ENCODE assay signal across 20 mouse cellular contexts in genomic region chrX:57130633-57131032, GRCm38 (mm10). TPM values are rescaled to one million over a fixed set of nuclear protein-coding genes. Genes with fewer than 3 reads are reported as not detected.
DNase-seq lines count a peak whose midpoint lies in the region; ATAC-seq and TF ChIP-seq lines count a peak whose summit lies in the region.
"Had no signal": no experiment of that assay in that cellular context is flagged by ENCODE, and none has a peak within 500 bp of the region (broad histone marks: within the 10 kb centered on the region; RNA-seq: fewer than 3 reads in every experiment).

No protein-coding gene starts in this region.

- H3K4me3 ChIP-seq in intestine, postnatal 0 days (ENCODE audit: low read depth, low read length) = no peak overlapping the region
- no peak overlapping the region for H3K4me3 ChIP-seq in intestine, embryonic 15.5 days (replicated peaks)
- H3K4me3 ChIP-seq in lung, postnatal 0 days (ENCODE audit: low read depth, low read length) = no peak overlapping the region
- H3K4me3 ChIP-seq in MEL (ENCODE audit: control insufficient read depth in 1 of 2, insufficient read depth in 1 of 2, low read depth in 2 of 2, low read length in 2 of 2) = no peak overlapping the region
- H3K4me3 ChIP-seq: embryonic facial prominence, embryonic 15.5 days; heart, embryonic 12.5 days; hindbrain, embryonic 10.5 days; midbrain, embryonic 12.5 days had no signal

- H3K36me3 ChIP-seq in intestine, postnatal 0 days (ENCODE audit: control insufficient read depth, insufficient read depth) = no peaks in the 10 kb centered on the region
- no peaks in the 10 kb centered on the region for H3K36me3 ChIP-seq in intestine, embryonic 15.5 days
- H3K36me3 ChIP-seq in lung, postnatal 0 days (ENCODE audit: insufficient read depth, low read length) = no peaks in the 10 kb centered on the region
- H3K36me3 ChIP-seq in MEL (ENCODE audit: control insufficient read depth in 1 of 2, insufficient read depth in 2 of 2, low read length in 2 of 2) = no peaks in the 10 kb centered on the region
- no peaks in the 10 kb centered on the region for H3K36me3 ChIP-seq in splenic B cell, adult 2 months (ENCODE audit: control insufficient read depth, insufficient read depth, low read length, poor library complexity, severe bottlenecking)
- H3K36me3 ChIP-seq: embryonic facial prominence, embryonic 15.5 days; heart, embryonic 12.5 days; hindbrain, embryonic 10.5 days; midbrain, embryonic 12.5 days had no signal

- H3K9ac ChIP-seq in intestine, postnatal 0 days (ENCODE audit: low read depth, low read length) = no peak overlapping the region
- no peak overlapping the region for H3K9ac ChIP-seq in intestine, embryonic 15.5 days
- no peak overlapping the region for H3K9ac ChIP-seq in lung, postnatal 0 days (replicated peaks; ENCODE audit: low read depth)
- no peak overlapping the region for H3K9ac ChIP-seq in MEL (ENCODE audit: control insufficient read depth, low read depth, low read length, poor library complexity, severe bottlenecking)
- H3K9ac ChIP-seq: embryonic facial prominence, embryonic 15.5 days; heart, embryonic 12.5 days; midbrain, embryonic 12.5 days had no signal

- DNase-seq in lung, postnatal 0 days (ENCODE audit: low spot score) = no peak
- no peak for DNase-seq in lung, postnatal 14 days
- DNase-seq in MEL (ENCODE audit: low read depth, low spot score) = no peak
- peak; percentile 0 for DNase-seq in splenic B cell, adult 2 months (ENCODE audit: low read depth, low spot score)
- DNase-seq in urinary bladder, postnatal 25 days (ENCODE audit: low spot score) = no peak
- DNase-seq: cerebellum, adult 11-12 months; liver; lung, postnatal 36 days; right cerebral cortex, postnatal 4 days had no signal

- ATAC-seq in intestine, postnatal 0 days = no peak
- no peak for ATAC-seq in intestine, embryonic 15.5 days
- ATAC-seq in lung, postnatal 0 days = no peak
- ATAC-seq: forebrain, embryonic 16.5 days had no signal

- no peaks in the 10 kb centered on the region for H3K9me3 ChIP-seq in intestine, postnatal 0 days (ENCODE audit: control insufficient read depth)
- no peaks in the 10 kb centered on the region for H3K9me3 ChIP-seq in intestine, embryonic 15.5 days
- H3K9me3 ChIP-seq in lung, postnatal 0 days (ENCODE audit: low read length) = no peaks in the 10 kb centered on the region
- H3K9me3 ChIP-seq in MEL (replicated peaks; ENCODE audit: insufficient read depth, low read length) = no peaks in the 10 kb centered on the region
- H3K9me3 ChIP-seq: embryonic facial prominence, embryonic 15.5 days; heart, embryonic 12.5 days; hindbrain, embryonic 10.5 days; midbrain, embryonic 12.5 days had no signal

- peak; percentile 12 for TF ChIP-seq RAD21 in MEL (IDR thresholded peaks at IDR 0.05; ENCODE audit: low read depth, low read length)

- H3K4me2 ChIP-seq in intestine, postnatal 0 days (replicated peaks; ENCODE audit: low read depth) = no peak overlapping the region
- H3K4me2 ChIP-seq in intestine, embryonic 15.5 days (replicated peaks) = no peak overlapping the region
- no peak overlapping the region for H3K4me2 ChIP-seq in lung, postnatal 0 days (replicated peaks; ENCODE audit: low read depth, low read length)
- H3K4me2 ChIP-seq: embryonic facial prominence, embryonic 15.5 days; heart, embryonic 12.5 days; midbrain, embryonic 12.5 days had no signal

- TF ChIP-seq POLR2A in MEL (IDR thresholded peaks at IDR 0.05; ENCODE audit: control insufficient read depth in 1 of 2, insufficient read depth in 1 of 2, low read depth in 1 of 2, low read length in 2 of 2, poor library complexity in 1 of 2) = no peak

- 27% methylated on average over 1 of the region's 1 CpGs for WGBS in intestine, postnatal 0 days
- 30% methylated on average over 1 of the region's 1 CpGs for WGBS in intestine, embryonic 15.5 days
- WGBS in lung, postnatal 0 days = 16% methylated on average over 1 of the region's 1 CpGs

- no peaks in the 10 kb centered on the region for H3K27me3 ChIP-seq in intestine, postnatal 0 days (replicated peaks; ENCODE audit: control insufficient read depth, insufficient read depth, low read length)
- H3K27me3 ChIP-seq in intestine, embryonic 15.5 days (replicated peaks) = no peaks in the 10 kb centered on the region
- no peaks in the 10 kb centered on the region for H3K27me3 ChIP-seq in lung, postnatal 0 days (replicated peaks; ENCODE audit: insufficient read depth, low read length)
- H3K27me3 ChIP-seq in MEL (ENCODE audit: control insufficient read depth in 1 of 2, insufficient read depth in 2 of 2, low read length in 2 of 2) = no peaks in the 10 kb centered on the region
- no peaks in the 10 kb centered on the region for H3K27me3 ChIP-seq in splenic B cell, adult 2 months (ENCODE audit: control insufficient read depth, insufficient read depth, low read length, poor library complexity, severe bottlenecking)
- H3K27me3 ChIP-seq: embryonic facial prominence, embryonic 15.5 days; heart, embryonic 12.5 days; midbrain, embryonic 12.5 days had no signal

- 0 out of 2 replicates have a peak, but pooled peaks have one; percentile 26 for TF ChIP-seq CTCF in intestine, postnatal 0 days (IDR thresholded peaks at IDR 0.05; ENCODE audit: low read depth)
- peak; percentile 40 for TF ChIP-seq CTCF in lung, postnatal 0 days (IDR thresholded peaks at IDR 0.05)
- TF ChIP-seq CTCF in MEL (IDR thresholded peaks at IDR 0.05 in 2 of 3, conservative IDR thresholded peaks at IDR 0.05 in 1 of 3; ENCODE audit: control insufficient read depth in 1 of 3, insufficient read depth in 1 of 3, low read depth in 2 of 3, low read length in 3 of 3, poor library complexity in 1 of 3, severe bottlenecking in 1 of 3) = no peak

- no peaks in the 10 kb centered on the region for H3K79me2 ChIP-seq in MEL (ENCODE audit: control insufficient read depth, insufficient read depth, low read length, poor library complexity)

- no peaks in the 10 kb centered on the region for H3K4me1 ChIP-seq in intestine, postnatal 0 days (replicated peaks; ENCODE audit: control insufficient read depth, insufficient read depth, low read length)
- no peaks in the 10 kb centered on the region for H3K4me1 ChIP-seq in intestine, embryonic 15.5 days (replicated peaks)
- no peaks in the 10 kb centered on the region for H3K4me1 ChIP-seq in lung, postnatal 0 days (ENCODE audit: insufficient read depth, low read depth, low read length)
- H3K4me1 ChIP-seq in MEL (ENCODE audit: control insufficient read depth in 1 of 2, insufficient read depth in 2 of 2, low read length in 2 of 2) = no peaks in the 10 kb centered on the region
- H3K4me1 ChIP-seq: embryonic facial prominence, embryonic 15.5 days; heart, embryonic 12.5 days; hindbrain, embryonic 10.5 days; midbrain, embryonic 12.5 days had no signal

- no peak overlapping the region for H3K27ac ChIP-seq in intestine, postnatal 0 days (ENCODE audit: low read depth, low read length)
- H3K27ac ChIP-seq in intestine, embryonic 15.5 days = no peak overlapping the region
- no peak overlapping the region for H3K27ac ChIP-seq in lung, postnatal 0 days (ENCODE audit: low read length)
- no peak overlapping the region for H3K27ac ChIP-seq in MEL (ENCODE audit: control insufficient read depth, low read depth, low read length)
- H3K27ac ChIP-seq: embryonic facial prominence, embryonic 15.5 days; hindbrain, embryonic 10.5 days; midbrain, embryonic 12.5 days had no signal

- no peak for TF ChIP-seq EP300 in lung, postnatal 0 days (IDR thresholded peaks at IDR 0.05)
- no peak for TF ChIP-seq EP300 in MEL (IDR thresholded peaks at IDR 0.05; ENCODE audit: low read depth in 1 of 2, low read length in 2 of 2)

TF ChIP-seq in MEL, 35 proteins besides CTCF, POLR2A, EP300 and RAD21:
- TF ChIP-seq NRF1 (IDR thresholded peaks at IDR 0.05; ENCODE audit: insufficient read depth, low read depth, low read length, poor library complexity, severe bottlenecking) (no peak), MAFK (IDR thresholded peaks at IDR 0.05; ENCODE audit: borderline replicate concordance, low read depth, low read length) (no peak), CHD1 (IDR thresholded peaks at IDR 0.05; ENCODE audit: low read depth, low read length) (no peak), ZKSCAN1 (IDR thresholded peaks at IDR 0.05; ENCODE audit: low read depth, low read length) (no peak), HCFC1 (IDR thresholded peaks at IDR 0.05; ENCODE audit: low read depth, low read length) (no peak), NELFE (IDR thresholded peaks at IDR 0.05; ENCODE audit: low read depth, low read length) (no peak), MEF2A (IDR thresholded peaks at IDR 0.05; ENCODE audit: extremely low read depth, insufficient replicate concordance, low read depth, low read length, poor library complexity, severe bottlenecking) (no peak), ZC3H11A (IDR thresholded peaks at IDR 0.05; ENCODE audit: low read depth, low read length) (no peak), E2F4 (IDR thresholded peaks at IDR 0.05; ENCODE audit: borderline replicate concordance, low read depth, low read length) (no peak), MYC (IDR thresholded peaks at IDR 0.05; ENCODE audit: low read depth, low read length) (no peak), POLR2AphosphoS2 (IDR thresholded peaks at IDR 0.05; ENCODE audit: low read length) (no peak), MYB (IDR thresholded peaks at IDR 0.05; ENCODE audit: low read depth, low read length) (no peak), SIN3A (IDR thresholded peaks at IDR 0.05; ENCODE audit: low read length) (no peak), KAT2A (conservative IDR thresholded peaks at IDR 0.05; ENCODE audit: low read depth, low read length) (no peak), MAZ (IDR thresholded peaks at IDR 0.05; ENCODE audit: low read depth, low read length) (no peak), MAX (IDR thresholded peaks at IDR 0.05; ENCODE audit: low read length) (no peak), USF2 (IDR thresholded peaks at IDR 0.05; ENCODE audit: borderline replicate concordance in 1 of 2, insufficient read depth in 1 of 2, low read depth in 1 of 2, low read length in 2 of 2) (no peak), MXI1 (IDR thresholded peaks at IDR 0.05; ENCODE audit: low read depth, low read length) (no peak), CHD2 (IDR thresholded peaks at IDR 0.05; ENCODE audit: low read length) (no peak)

RNA-seq across cellular contexts. Expression of gene Vgll1, which starts 42.7 kb away (rescaled TPM):
- polyA plus RNA-seq in intestine, postnatal 0 days (2015; fragmentation: Nextera tagmentation; extraction: Ambion mirVana) = not detected in 2 replicates
- not detected in 2 replicates for polyA plus RNA-seq in intestine, embryonic 15.5 days (2015; fragmentation: Nextera tagmentation; extraction: Ambion mirVana)
- 0.17 and 0.20 TPM in 2 replicates for polyA plus RNA-seq in lung, postnatal 0 days (2015; fragmentation: Nextera tagmentation; extraction: Ambion mirVana)
- not detected in 2 replicates for total RNA-seq in MEL (2012; rRNA removed)
- not detected for polyA plus RNA-seq in MEL (2012; ENCODE audit: insufficient read depth in 1 of 2, insufficient read length in 2 of 2, low read depth in 1 of 2, low replicate concordance in 2 of 2, missing spikeins in 1 of 2)
- total RNA-seq: gastrocnemius, adult 8-10 months; layer of hippocampus, adult 8-10 months; left cerebral cortex, postnatal 10 days had no signal
- polyA plus RNA-seq: forebrain, embryonic 16.5 days; intestine, embryonic 14.5 days had no signal

Comparison
In these comparisons a context has a peak if more than half of its experiments do, and no peak if none do; other contexts are left out.
1. CTCF ChIP-seq: peak in intestine, postnatal 0 days (single experiment) and lung, postnatal 0 days (single experiment); none in MEL (0 of 3).